Mouse (Mus musculus) heart, postnatal 25 days (tissue): ENCODE data around the gene Olfr424. TPM values are rescaled to one million over a fixed set of nuclear protein-coding genes. Genes with fewer than 3 reads are reported as not detected.

Source experiments
- total RNA-seq, 2 experiments: library from RNA; stranded (reverse); gene quantifications; 2 replicates each; pipeline ENCODE4 v1.2.3; 2021

The Olfr424 gene
- total RNA-seq, 2 experiments from 2014 or later, result not detected

Other genes with a start within 250 kb of the Olfr424 start
- 1 to 10 TPM; 1.0 to 1.7 TPM for gene Ifi211, start 218.5 kb upstream of the Olfr424 start, total RNA-seq
- 10 to 100 TPM; 12.7 to 14.6 TPM for gene Mndal, start 189.0 kb upstream of the Olfr424 start, total RNA-seq
- gene Ifi203, start 188.8 kb upstream of the Olfr424 start, total RNA-seq, result 10 to 100 TPM; 15.0 to 15.2 TPM
- not detected for gene Ifi202b, start 148.8 kb upstream of the Olfr424 start, total RNA-seq
- 1 to 10 TPM; 5.2 to 6.0 TPM for gene Ifi205, start 99.7 kb upstream of the Olfr424 start, total RNA-seq
- gene Olfr433, start 90.8 kb upstream of the Olfr424 start, total RNA-seq, result not detected
- gene Olfr432, start 82.3 kb upstream of the Olfr424 start, total RNA-seq, result not detected
- gene Olfr430, start 64.9 kb upstream of the Olfr424 start, total RNA-seq, result not detected
- gene Olfr429, start 47.2 kb upstream of the Olfr424 start, total RNA-seq, result not detected
- not detected for gene Olfr427, start 34.6 kb upstream of the Olfr424 start, total RNA-seq
- gene Olfr231, start 10.4 kb upstream of the Olfr424 start, total RNA-seq, result not detected
- gene Olfr420, start 24.1 kb downstream of the Olfr424 start, total RNA-seq, result not detected
- gene Spta1, start 41.3 kb downstream of the Olfr424 start, total RNA-seq, result 10 to 100 TPM; 11.5 to 11.7 TPM
- not detected for gene Olfr419, start 120.5 kb downstream of the Olfr424 start, total RNA-seq
- gene Mptx1, start 199.0 kb downstream of the Olfr424 start, total RNA-seq, result not detected
- not detected for gene Olfr417, start 233.6 kb downstream of the Olfr424 start, total RNA-seq